Mouse (Mus musculus) forebrain, embryonic 11.5 days (tissue): Measurements from ENCODE around the gene Fbxo46. TPM values are rescaled to one million over a fixed set of nuclear protein-coding genes. Genes with fewer than 3 reads are reported as not detected.

Experiments used
- ATAC-seq: fragments of 200-750 bp; cut with Nextera tagmentation; replicated peaks from 2 replicates; pipeline ENCODE4 v1.8.0; 2017; ENCODE audit warnings: moderate TSS enrichment; ENCODE audit not compliant: low FRiP score
- DNase-seq: peaks from one replicate; pipeline ENCODE4 v3.0.0-alpha.2; 2017; ENCODE audit warnings: low spot score
- H3K27ac ChIP-seq: fragments of 300-500 bp; sonication (generic); 2 replicates; pipeline ENCODE4 v1.5.1; 2014; ENCODE audit warnings: low read depth, low read length
- H3K27me3 ChIP-seq: fragments of 300-500 bp; sonication (generic); 2 replicates; pipeline ENCODE4 v1.6.1; 2014; ENCODE audit warnings: mild to moderate bottlenecking, low read length, mixed read lengths; ENCODE audit not compliant: control insufficient read depth, insufficient read depth
- H3K36me3 ChIP-seq: fragments of 300-500 bp; sonication (generic); 2 replicates; pipeline ENCODE4 v1.6.1; 2014; ENCODE audit warnings: mild to moderate bottlenecking, low read length, moderate library complexity, mixed read lengths; ENCODE audit not compliant: control insufficient read depth, insufficient read depth
- H3K4me1 ChIP-seq: fragments of 300-500 bp; sonication (generic); replicated peaks from 2 replicates; pipeline ENCODE4 v1.6.1; 2014; ENCODE audit warnings: low read length, mixed read lengths; ENCODE audit not compliant: control insufficient read depth, insufficient read depth
- H3K4me2 ChIP-seq: fragments of 300-500 bp; sonication (generic); 2 replicates; pipeline ENCODE4 v1.6.1; 2014; ENCODE audit warnings: low read depth, mild to moderate bottlenecking, low read length, moderate library complexity, mixed read lengths; ENCODE audit not compliant: severe bottlenecking
- H3K4me3 ChIP-seq: fragments of 300-500 bp; sonication (generic); 2 replicates; pipeline ENCODE4 v1.5.1; 2014; ENCODE audit warnings: low read depth, low read length
- H3K9ac ChIP-seq: fragments of 300-500 bp; sonication (generic); 2 replicates; pipeline ENCODE4 v1.6.1; 2014; ENCODE audit warnings: low read length
- H3K9me3 ChIP-seq: fragments of 300-500 bp; sonication (generic); 2 replicates; pipeline ENCODE4 v1.6.1; 2016; ENCODE audit warnings: low read length, mixed read lengths; ENCODE audit not compliant: control insufficient read depth
- WGBS: fragments of 180-500 bp; shearing (Covaris S2); extraction: QIAGEN DNeasy Blood & Tissue Kit; methylation state at CpG from one replicate; pipeline ENCODE4 v1.1.7; 2014; 5-methylcytosine and 5-hydroxymethylcytosine counted together
- polyA plus RNA-seq: library from polyadenylated mRNA; unstranded; fragments of >200 nt; fragmentation: Nextera tagmentation; extraction: Ambion mirVana; gene quantifications from 2 replicates; pipeline ENCODE4 v1.2.1, GENCODE M21; 2014

The Fbxo46 gene
- polyA plus RNA-seq, 1 experiment from 2014 or later = 13.9 TPM

- Histone ChIP-seq H3K4me1 (no peaks in the 10 kb centered on the region), H3K9ac (no peak overlapping the region), H3K4me3 (no peak overlapping the region), H3K27ac (no peak overlapping the region), H3K9me3 (no peaks in the 10 kb centered on the region), H3K27me3 (no peaks in the 10 kb centered on the region), H3K36me3 (no peaks in the 10 kb centered on the region), H3K4me2 (no peak overlapping the region)
- ATAC-seq = no peak
- DNase-seq = no peak
- WGBS = 87% methylated on average over 2 of the region's 2 CpGs
Observed at GRCm38 (mm10) chr7:19104486-19104885, 15.2 kb upstream of the Fbxo46 start.

- H3K27me3 ChIP-seq = no peaks in the 10 kb centered on the region
- no peak overlapping the region for H3K4me3 ChIP-seq
- no peaks in the 10 kb centered on the region for H3K4me1 ChIP-seq
- ATAC-seq (no peak), DNase-seq (no peak)
- H3K9ac ChIP-seq = no peak overlapping the region
- WGBS = 71% methylated on average over 3 of the region's 3 CpGs
- H3K4me2 ChIP-seq = no peak overlapping the region
- H3K9me3 ChIP-seq = no peaks in the 10 kb centered on the region
- H3K36me3 ChIP-seq = no peaks in the 10 kb centered on the region
- no peak overlapping the region for H3K27ac ChIP-seq
Observed at GRCm38 (mm10) chr7:19107436-19107835, 12.2 kb upstream of the Fbxo46 start.

GRCm38 (mm10) chr7:19109565-19109964 lies 10.1 kb upstream of the Fbxo46 start:
- 81% methylated on average over 1 of the region's 1 CpGs for WGBS
- no peak overlapping the region for H3K27ac ChIP-seq
- no peak overlapping the region for H3K4me3 ChIP-seq
- ATAC-seq (no peak), DNase-seq (no peak)
- H3K9ac ChIP-seq = no peak overlapping the region
- H3K9me3 ChIP-seq = no peaks in the 10 kb centered on the region
- H3K4me1 ChIP-seq = no peaks in the 10 kb centered on the region
- no peaks in the 10 kb centered on the region for H3K27me3 ChIP-seq
- H3K36me3 ChIP-seq = no peaks in the 10 kb centered on the region
- no peak overlapping the region for H3K4me2 ChIP-seq

- 18% methylated on average over 64 of the region's 64 CpGs for WGBS
- Histone ChIP-seq H3K36me3 (no peaks in the 10 kb centered on the region), H3K4me2 (peak within 1 kb of the TSS; percentile 24; the same call in 1 of the 2 replicates), H3K27ac (no peak within 1 kb of the TSS), H3K4me1 (peaks cover 7% of the 10 kb centered on the region; the same call in 1 of the 2 replicates), H3K27me3 (peaks cover 6% of the 10 kb centered on the region), H3K9ac (no peak within 1 kb of the TSS), H3K9me3 (peaks cover 11% of the 10 kb centered on the region; the same call in 1 of the 2 replicates), H3K4me3 (peak within 1 kb of the TSS; percentile 12; the same call in 1 of the 2 replicates)
- DNase-seq = peak; percentile 84
- ATAC-seq = peak; percentile 42
Observed at GRCm38 (mm10) chr7:19118028-19118771, 1.5 kb upstream of the Fbxo46 start, which contains the start of gene Gm4969. Gene Gm4969 (minus strand): TSS chr7:19118368.

GRCm38 (mm10) chr7:19119083-19119482 lies 576 bp upstream of the Fbxo46 start:
- peak; percentile 44 for ATAC-seq
- peaks cover 7% of the 10 kb centered on the region; the same call in 1 of the 2 replicates for H3K4me1 ChIP-seq
- no peak overlapping the region for H3K27ac ChIP-seq
- no peak overlapping the region for H3K4me2 ChIP-seq
- WGBS = 94% methylated on average over 8 of the region's 8 CpGs
- no peak for DNase-seq
- H3K9me3 ChIP-seq = peaks cover 11% of the 10 kb centered on the region; the same call in 1 of the 2 replicates
- peaks cover 6% of the 10 kb centered on the region for H3K27me3 ChIP-seq
- no peak overlapping the region for H3K9ac ChIP-seq
- peak overlapping the region; percentile 75; the same call in 1 of the 2 replicates for H3K4me3 ChIP-seq
- H3K36me3 ChIP-seq = no peaks in the 10 kb centered on the region

- ATAC-seq (no peak), DNase-seq (no peak)
- Histone ChIP-seq H3K4me1 (peaks cover 7% of the 10 kb centered on the region; the same call in 1 of the 2 replicates), H3K4me2 (no peak overlapping the region), H3K36me3 (no peaks in the 10 kb centered on the region), H3K27me3 (peaks cover 6% of the 10 kb centered on the region), H3K4me3 (no peak overlapping the region), H3K27ac (no peak overlapping the region), H3K9me3 (peaks cover 11% of the 10 kb centered on the region; the same call in 1 of the 2 replicates), H3K9ac (no peak overlapping the region)
- WGBS = 94% methylated on average over 4 of the region's 4 CpGs
Observed at GRCm38 (mm10) chr7:19121686-19122085, 2.0 kb downstream of the Fbxo46 start.

- Histone ChIP-seq H3K4me2 (no peak overlapping the region), H3K27ac (no peak overlapping the region), H3K9me3 (no peaks in the 10 kb centered on the region), H3K4me3 (no peak overlapping the region), H3K27me3 (no peaks in the 10 kb centered on the region), H3K9ac (no peak overlapping the region), H3K4me1 (peaks cover 4% of the 10 kb centered on the region; the same call in 1 of the 2 replicates), H3K36me3 (no peaks in the 10 kb centered on the region)
- no peak for DNase-seq
- ATAC-seq = no peak
- 91% methylated on average over 6 of the region's 6 CpGs for WGBS
Observed at GRCm38 (mm10) chr7:19124713-19125112, 5.1 kb downstream of the Fbxo46 start.

- Histone ChIP-seq H3K36me3 (no peaks in the 10 kb centered on the region), H3K9ac (no peak overlapping the region), H3K4me3 (no peak overlapping the region), H3K27me3 (no peaks in the 10 kb centered on the region), H3K27ac (no peak overlapping the region), H3K4me1 (peaks cover 7% of the 10 kb centered on the region), H3K9me3 (no peaks in the 10 kb centered on the region), H3K4me2 (no peak overlapping the region)
- WGBS = 92% methylated on average over 5 of the region's 5 CpGs
- DNase-seq (no peak), ATAC-seq (no peak)
Observed at GRCm38 (mm10) chr7:19127744-19128143, 8.1 kb downstream of the Fbxo46 start.

GRCm38 (mm10) chr7:19129396-19129795 lies 9.7 kb downstream of the Fbxo46 start:
- Histone ChIP-seq H3K4me2 (no peak overlapping the region), H3K9ac (no peak overlapping the region), H3K36me3 (no peaks in the 10 kb centered on the region), H3K4me3 (no peak overlapping the region), H3K27me3 (no peaks in the 10 kb centered on the region), H3K27ac (no peak overlapping the region), H3K4me1 (peaks cover 7% of the 10 kb centered on the region), H3K9me3 (no peaks in the 10 kb centered on the region)
- 95% methylated on average over 5 of the region's 5 CpGs for WGBS
- ATAC-seq (no peak), DNase-seq (no peak)
